ENCODE assay signal across 15 mouse cellular contexts in genomic region chr11:58215814-58216213, GRCm38 (mm10). TPM values are rescaled to one million over a fixed set of nuclear protein-coding genes. Genes with fewer than 3 reads are reported as not detected.
A peak's percentile ranks its signal among the peaks of the same experiment; 100 is the strongest.
DNase-seq lines count a peak whose midpoint lies in the region; ATAC-seq and TF ChIP-seq lines count a peak whose summit lies in the region.
"Had no signal": no experiment of that assay in that cellular context is flagged by ENCODE, and none has a peak within 500 bp of the region (broad histone marks: within the 10 kb centered on the region; RNA-seq: fewer than 3 reads in every experiment).

No protein-coding gene starts in this region.

- peaks cover 6 to 17% of the 10 kb centered on the region in 2 experiments for H3K4me1 ChIP-seq in heart, embryonic 14.5 days (ENCODE audit: control insufficient read depth in 2 of 2, insufficient read depth in 2 of 2, low read length in 2 of 2)
- no peaks in the 10 kb centered on the region for H3K4me1 ChIP-seq in lung, embryonic 14.5 days (ENCODE audit: insufficient read depth)
- H3K4me1 ChIP-seq in liver, embryonic 16.5 days (ENCODE audit: control insufficient read depth, low read depth, low read length) = peaks cover 25% of the 10 kb centered on the region
- peaks cover 14% of the 10 kb centered on the region for H3K4me1 ChIP-seq in midbrain, embryonic 10.5 days

- no peaks in the 10 kb centered on the region for H3K27me3 ChIP-seq in heart, embryonic 14.5 days (ENCODE audit: control insufficient read depth, insufficient read depth, low read length)
- no peaks in the 10 kb centered on the region for H3K27me3 ChIP-seq in lung, embryonic 14.5 days (ENCODE audit: insufficient read depth, low read length)
- H3K27me3 ChIP-seq in liver, embryonic 16.5 days (ENCODE audit: control insufficient read depth, insufficient read depth, low read depth, low read length) = no peaks in the 10 kb centered on the region
- H3K27me3 ChIP-seq in midbrain, embryonic 10.5 days (ENCODE audit: low read depth, poor library complexity, severe bottlenecking) = no peaks in the 10 kb centered on the region

- WGBS in heart, embryonic 14.5 days = 78% methylated on average over 5 of the region's 5 CpGs
- WGBS in lung, embryonic 14.5 days = 70% methylated on average over 5 of the region's 5 CpGs
- WGBS in liver, embryonic 16.5 days (ENCODE audit: insufficient replicate concordance) = 63% methylated on average over 5 of the region's 5 CpGs
- WGBS in midbrain, embryonic 10.5 days = 88% methylated on average over 5 of the region's 5 CpGs

- no peak for ATAC-seq in heart, embryonic 14.5 days (ENCODE audit: insufficient number of reproducible peaks, insufficient read depth, low FRiP score, low read depth)
- ATAC-seq in lung, embryonic 14.5 days (ENCODE audit: insufficient read depth) = no peak
- no peak for ATAC-seq in liver, embryonic 16.5 days (ENCODE audit: low read depth)

- peak overlapping the region; percentile 71 for H3K4me2 ChIP-seq in heart, embryonic 14.5 days (ENCODE audit: low read length)
- H3K4me2 ChIP-seq in lung, embryonic 14.5 days = 0 out of 2 replicates have a peak overlapping the region, but pooled peaks have one; percentile 15
- peak overlapping the region; percentile 67 for H3K4me2 ChIP-seq in liver, embryonic 16.5 days (ENCODE audit: low read depth, low read length)

- H3K4me3 ChIP-seq in heart, embryonic 14.5 days (ENCODE audit: control insufficient read depth in 1 of 2, insufficient read depth in 1 of 2, low read depth in 1 of 2, low read length in 2 of 2) = no peak overlapping the region
- H3K4me3 ChIP-seq in lung, embryonic 14.5 days (ENCODE audit: low read depth, low read length) = no peak overlapping the region
- H3K4me3 ChIP-seq in liver, embryonic 16.5 days (ENCODE audit: low read depth, low read length) = peak overlapping the region; percentile 33; the same call in 1 of the 2 replicates
- H3K4me3 ChIP-seq in midbrain, embryonic 10.5 days = no peak overlapping the region
- H3K4me3 ChIP-seq: forebrain, embryonic 10.5 days had no signal

- no peaks in the 10 kb centered on the region for H3K36me3 ChIP-seq in heart, embryonic 14.5 days (ENCODE audit: control insufficient read depth, insufficient read depth, low read length)
- no peaks in the 10 kb centered on the region for H3K36me3 ChIP-seq in lung, embryonic 14.5 days (ENCODE audit: insufficient read depth)
- H3K36me3 ChIP-seq in liver, embryonic 16.5 days (ENCODE audit: control insufficient read depth, insufficient read depth) = no peaks in the 10 kb centered on the region
- H3K36me3 ChIP-seq in midbrain, embryonic 10.5 days = no peaks in the 10 kb centered on the region
- H3K36me3 ChIP-seq: forebrain, embryonic 10.5 days had no signal

- H3K9ac ChIP-seq in heart, embryonic 14.5 days (ENCODE audit: low read length) = no peak overlapping the region
- H3K9ac ChIP-seq in lung, embryonic 14.5 days = no peak overlapping the region
- H3K9ac ChIP-seq in liver, embryonic 16.5 days (ENCODE audit: low read depth, low read length) = peak overlapping the region; percentile 8; the same call in 1 of the 2 replicates

- no peak overlapping the region for H3K27ac ChIP-seq in heart, embryonic 14.5 days (replicated peaks in 1 of 2; ENCODE audit: control insufficient read depth in 1 of 2, insufficient read depth in 1 of 2, low read depth in 2 of 2, low read length in 2 of 2)
- H3K27ac ChIP-seq in lung, embryonic 14.5 days (ENCODE audit: low read depth) = no peak overlapping the region
- H3K27ac ChIP-seq in liver, embryonic 16.5 days (ENCODE audit: low read length) = no peak overlapping the region
- no peak overlapping the region for H3K27ac ChIP-seq in midbrain, embryonic 10.5 days (replicated peaks)
- H3K27ac ChIP-seq: forebrain, embryonic 10.5 days had no signal

- no peak for TF ChIP-seq CTCF in lung, embryonic 14.5 days (IDR thresholded peaks at IDR 0.05; ENCODE audit: low read depth)

- H3K9me3 ChIP-seq in heart, embryonic 14.5 days (ENCODE audit: control insufficient read depth, low read length) = no peaks in the 10 kb centered on the region
- no peaks in the 10 kb centered on the region for H3K9me3 ChIP-seq in lung, embryonic 14.5 days (ENCODE audit: low read depth, low read length)
- no peaks in the 10 kb centered on the region for H3K9me3 ChIP-seq in liver, embryonic 16.5 days (replicated peaks; ENCODE audit: control insufficient read depth, low read length)
- H3K9me3 ChIP-seq in midbrain, embryonic 10.5 days (replicated peaks) = no peaks in the 10 kb centered on the region
- H3K9me3 ChIP-seq: forebrain, embryonic 10.5 days had no signal

- intact Hi-C loops in heart, postnatal 25 days (cut with DNase I) = no loop called here

- no peak for DNase-seq in heart, postnatal 25 days (ENCODE audit: low spot score)
- DNase-seq in lung, embryonic 14.5 days = no peak
- DNase-seq in lung, adult 18-20 months = no peak
- DNase-seq in c-Kit-negative CD71-positive TER-119-positive erythroid progenitor cells, embryonic 14.5 days (ENCODE audit: low read depth, low spot score) = peak; percentile 56
- DNase-seq in urinary bladder, postnatal 4 days (ENCODE audit: low spot score in 2 of 2) = no peak
- no peak for DNase-seq in midbrain, embryonic 10.5 days (ENCODE audit: low spot score)
- DNase-seq: adrenal gland, postnatal 14 days; cerebellum, postnatal 36 days; right cerebral cortex, adult 18-20 months had no signal

RNA-seq across cellular contexts. Expression of gene Irgm2, which starts 16.4 kb away (rescaled TPM):
- 4.3 and 5.6 TPM in 2 replicates for polyA plus RNA-seq in heart, embryonic 14.5 days (2014; fragmentation: Nextera tagmentation; extraction: Ambion mirVana)
- total RNA-seq in heart, postnatal 25 days (2021) = 10 to 100 TPM in 1 of 2 experiments, 1 to 10 TPM in 1; 9.3 to 10.7 TPM
- polyA plus RNA-seq in lung, embryonic 14.5 days (2014; fragmentation: Nextera tagmentation; extraction: Ambion mirVana) = 1.8 and 1.9 TPM in 2 replicates
- 5.5 and 6.8 TPM in 2 replicates for polyA plus RNA-seq in liver, embryonic 16.5 days (2015; fragmentation: Nextera tagmentation; extraction: Ambion mirVana)
- polyA plus RNA-seq in midbrain, embryonic 10.5 days (2016; fragmentation: Nextera tagmentation; extraction: Ambion mirVana) = 0.56 and 0.57 TPM in 2 replicates

RNA-seq across cellular contexts. Expression of gene Igtp, which starts 16.5 kb away (rescaled TPM):
- polyA plus RNA-seq in heart, embryonic 14.5 days (2014; fragmentation: Nextera tagmentation; extraction: Ambion mirVana) = 6.2 and 7.9 TPM in 2 replicates
- total RNA-seq in heart, postnatal 25 days (2021) = 1 to 10 TPM; 6.4 TPM
- polyA plus RNA-seq in lung, embryonic 14.5 days (2014; fragmentation: Nextera tagmentation; extraction: Ambion mirVana) = 3.7 and 4.3 TPM in 2 replicates
- 7.7 and 9.6 TPM in 2 replicates for polyA plus RNA-seq in liver, embryonic 16.5 days (2015; fragmentation: Nextera tagmentation; extraction: Ambion mirVana)
- polyA plus RNA-seq in midbrain, embryonic 10.5 days (2016; fragmentation: Nextera tagmentation; extraction: Ambion mirVana) = 1.0 and 2.0 TPM in 2 replicates

RNA-seq across cellular contexts. Expression of gene Mrpl22, which starts 44.4 kb away (rescaled TPM):
- polyA plus RNA-seq in heart, embryonic 14.5 days (2014; fragmentation: Nextera tagmentation; extraction: Ambion mirVana) = 107 and 116 TPM in 2 replicates
- total RNA-seq in heart, postnatal 25 days (2021) = 10 to 100 TPM; 46.2 to 50.7 TPM
- 115 and 128 TPM in 2 replicates for polyA plus RNA-seq in lung, embryonic 14.5 days (2014; fragmentation: Nextera tagmentation; extraction: Ambion mirVana)
- polyA plus RNA-seq in liver, embryonic 16.5 days (2015; fragmentation: Nextera tagmentation; extraction: Ambion mirVana) = 74.9 and 83.3 TPM in 2 replicates
- polyA plus RNA-seq in midbrain, embryonic 10.5 days (2016; fragmentation: Nextera tagmentation; extraction: Ambion mirVana) = 141 and 142 TPM in 2 replicates

RNA-seq across cellular contexts. Expression of gene Gemin5, which starts 47.5 kb away (rescaled TPM):
- polyA plus RNA-seq in heart, embryonic 14.5 days (2014; fragmentation: Nextera tagmentation; extraction: Ambion mirVana) = 13.3 and 14.1 TPM in 2 replicates
- 1 to 10 TPM; 8.5 to 8.9 TPM for total RNA-seq in heart, postnatal 25 days (2021)
- 26.9 and 27.6 TPM in 2 replicates for polyA plus RNA-seq in lung, embryonic 14.5 days (2014; fragmentation: Nextera tagmentation; extraction: Ambion mirVana)
- polyA plus RNA-seq in liver, embryonic 16.5 days (2015; fragmentation: Nextera tagmentation; extraction: Ambion mirVana) = 7.2 and 7.4 TPM in 2 replicates
- 27.1 and 31.4 TPM in 2 replicates for polyA plus RNA-seq in midbrain, embryonic 10.5 days (2016; fragmentation: Nextera tagmentation; extraction: Ambion mirVana)

RNA-seq across cellular contexts. Expression of gene 4930438A08Rik, which starts 58.8 kb away (rescaled TPM):
- polyA plus RNA-seq in heart, embryonic 14.5 days (2014; fragmentation: Nextera tagmentation; extraction: Ambion mirVana) = not detected in 2 replicates
- not detected for total RNA-seq in heart, postnatal 25 days (2021)
- not detected in 2 replicates for polyA plus RNA-seq in lung, embryonic 14.5 days (2014; fragmentation: Nextera tagmentation; extraction: Ambion mirVana)
- polyA plus RNA-seq in liver, embryonic 16.5 days (2015; fragmentation: Nextera tagmentation; extraction: Ambion mirVana) = 2.5 and 3.2 TPM in 2 replicates
- not detected in 2 replicates for polyA plus RNA-seq in midbrain, embryonic 10.5 days (2016; fragmentation: Nextera tagmentation; extraction: Ambion mirVana)
- total RNA-seq: adrenal gland, postnatal 14 days; layer of hippocampus, postnatal 14 days; neutrophil, adult 5-6 weeks had no signal
- polyA plus RNA-seq: forebrain, embryonic 10.5 days; limb, embryonic 11.5 days had no signal

Comparison
In these comparisons a context has a peak if more than half of its experiments do, and no peak if none do; other contexts are left out.
1. H3K4me2 ChIP-seq: peak in every context shown above with its lines; median percentile 71 in heart, embryonic 14.5 days; 67 in liver, embryonic 16.5 days; 15 in lung, embryonic 14.5 days.